28 mouse cellular contexts compared by ENCODE assay signal in the genomic region with DNA sequence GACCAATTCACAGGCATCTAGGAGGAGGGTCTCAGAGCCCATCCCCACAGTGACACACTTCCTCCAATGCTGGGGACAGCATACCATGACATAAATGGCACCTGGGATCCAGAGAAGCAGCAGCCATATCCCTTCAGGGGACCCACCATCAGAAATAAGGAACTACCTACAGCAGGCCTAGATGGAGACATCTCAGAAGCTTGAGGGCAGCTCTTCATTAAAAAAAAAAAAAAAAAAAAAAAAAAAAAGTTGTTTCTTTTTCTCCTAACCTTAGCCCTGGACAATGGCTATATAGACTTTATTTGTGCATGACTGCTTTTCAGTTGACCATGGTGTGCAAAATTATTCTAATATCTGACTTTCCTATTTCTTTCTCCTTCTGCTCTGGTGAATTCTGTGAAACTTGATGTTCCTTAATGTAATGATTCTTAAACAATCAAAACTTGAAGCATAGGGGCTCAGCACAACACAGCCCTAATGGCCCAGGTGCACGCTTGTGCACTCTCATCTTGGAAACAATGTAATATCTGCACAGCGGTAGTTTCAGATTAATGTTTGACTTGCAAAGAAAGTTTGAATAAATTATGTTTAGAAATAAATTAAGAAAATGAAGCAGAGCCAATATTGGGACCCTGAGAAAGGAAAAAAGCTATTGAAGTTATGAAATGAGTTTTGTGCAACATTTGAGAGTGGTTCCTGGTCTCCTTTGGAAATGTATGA. TPM values are rescaled to one million over a fixed set of nuclear protein-coding genes. Genes with fewer than 3 reads are reported as not detected.
DNase-seq lines count a peak whose midpoint lies in the region; ATAC-seq and TF ChIP-seq lines count a peak whose summit lies in the region.
"Had no signal": no experiment of that assay in that cellular context is flagged by ENCODE, and none has a peak within 500 bp of the region (broad histone marks: within the 10 kb centered on the region; RNA-seq: fewer than 3 reads in every experiment).

No protein-coding gene starts in this region.

- no peak for TF ChIP-seq CTCF in kidney, adult 2 months (conservative IDR thresholded peaks at IDR 0.05; ENCODE audit: insufficient read depth, insufficient read length, low read depth, low read length)

- H3K36me3 ChIP-seq in kidney, adult 2 months (ENCODE audit: control insufficient read depth, insufficient read depth, low read length) = no peaks in the 10 kb centered on the region
- H3K36me3 ChIP-seq in kidney, embryonic 16.5 days (ENCODE audit: insufficient read depth, low read length) = peaks cover 7% of the 10 kb centered on the region
- H3K36me3 ChIP-seq in midbrain, embryonic 11.5 days (ENCODE audit: control insufficient read depth, insufficient read depth, low read length) = peaks cover 2% of the 10 kb centered on the region; the same call in 1 of the 2 replicates
- peaks cover 14% of the 10 kb centered on the region for H3K36me3 ChIP-seq in midbrain, embryonic 13.5 days
- peaks cover 10% of the 10 kb centered on the region for H3K36me3 ChIP-seq in hindbrain, embryonic 12.5 days

- 24% methylated on average over 2 of the region's 2 CpGs for WGBS in kidney, adult 2 months
- WGBS in kidney, embryonic 16.5 days = 69% methylated on average over 2 of the region's 2 CpGs
- 90% methylated on average over 2 of the region's 2 CpGs for WGBS in midbrain, embryonic 11.5 days
- whole genome bisulfite sequencing in midbrain, embryonic 13.5 days = 89% methylated on average over 2 of the region's 2 CpGs
- 92% methylated on average over 2 of the region's 2 CpGs for WGBS in hindbrain, embryonic 12.5 days

- TF ChIP-seq POLR2A in kidney, adult 2 months (IDR thresholded peaks at IDR 0.05; ENCODE audit: low read depth, low read length) = no peak

- H3K4me2 ChIP-seq in kidney, embryonic 16.5 days (replicated peaks; ENCODE audit: low read depth, low read length) = no peak overlapping the region
- no peak overlapping the region for H3K4me2 ChIP-seq in midbrain, embryonic 11.5 days
- no peak overlapping the region for H3K4me2 ChIP-seq in midbrain, embryonic 13.5 days (replicated peaks)
- H3K4me2 ChIP-seq in hindbrain, embryonic 12.5 days (replicated peaks) = no peak overlapping the region
- H3K4me2 ChIP-seq: embryonic facial prominence, embryonic 13.5 days; forebrain, embryonic 12.5 days; forebrain, embryonic 15.5 days; heart, embryonic 12.5 days; heart, embryonic 15.5 days; hindbrain, embryonic 14.5 days had no signal

- no peaks in the 10 kb centered on the region for H3K27me3 ChIP-seq in kidney, adult 2 months (replicated peaks; ENCODE audit: control insufficient read depth, insufficient read depth, low read length)
- no peaks in the 10 kb centered on the region for H3K27me3 ChIP-seq in kidney, embryonic 16.5 days (ENCODE audit: insufficient read depth, low read length)
- H3K27me3 ChIP-seq in midbrain, embryonic 11.5 days (ENCODE audit: control insufficient read depth, insufficient read depth, low read length) = no peaks in the 10 kb centered on the region
- H3K27me3 ChIP-seq in midbrain, embryonic 13.5 days = no peaks in the 10 kb centered on the region
- H3K27me3 ChIP-seq in hindbrain, embryonic 12.5 days = no peaks in the 10 kb centered on the region
- H3K27me3 ChIP-seq: embryonic facial prominence, embryonic 13.5 days; forebrain, embryonic 12.5 days; forebrain, embryonic 15.5 days; heart, embryonic 12.5 days; heart, embryonic 15.5 days had no signal

- no peak overlapping the region for H3K4me3 ChIP-seq in kidney, adult 2 months (ENCODE audit: insufficient read depth, low read depth, low read length)
- H3K4me3 ChIP-seq in kidney, embryonic 16.5 days (ENCODE audit: low read length) = no peak overlapping the region
- no peak overlapping the region for H3K4me3 ChIP-seq in midbrain, embryonic 11.5 days (ENCODE audit: low read depth, low read length)
- no peak overlapping the region for H3K4me3 ChIP-seq in midbrain, embryonic 13.5 days (replicated peaks)
- no peak overlapping the region for H3K4me3 ChIP-seq in hindbrain, embryonic 12.5 days
- H3K4me3 ChIP-seq: embryonic facial prominence, embryonic 10.5 days; embryonic facial prominence, embryonic 13.5 days; erythroblast, embryonic 14.5 days; forebrain, embryonic 12.5 days; forebrain, embryonic 15.5 days; heart, embryonic 12.5 days; heart, embryonic 15.5 days; hindbrain, embryonic 10.5 days had no signal

- no peak overlapping the region for H3K9ac ChIP-seq in kidney, embryonic 16.5 days (replicated peaks; ENCODE audit: low read length)
- no peak overlapping the region for H3K9ac ChIP-seq in midbrain, embryonic 11.5 days (ENCODE audit: low read length)
- H3K9ac ChIP-seq in midbrain, embryonic 13.5 days (replicated peaks) = no peak overlapping the region
- H3K9ac ChIP-seq in hindbrain, embryonic 12.5 days = no peak overlapping the region
- H3K9ac ChIP-seq: embryonic facial prominence, embryonic 13.5 days; forebrain, embryonic 12.5 days; forebrain, embryonic 15.5 days; heart, embryonic 12.5 days; heart, embryonic 15.5 days; hindbrain, embryonic 14.5 days had no signal

- peaks cover 14% of the 10 kb centered on the region; the same call in 1 of the 2 replicates for H3K4me1 ChIP-seq in kidney, adult 2 months (ENCODE audit: control insufficient read depth, insufficient read depth, low read length)
- no peaks in the 10 kb centered on the region for H3K4me1 ChIP-seq in kidney, embryonic 16.5 days (ENCODE audit: insufficient read depth, low read length)
- no peaks in the 10 kb centered on the region for H3K4me1 ChIP-seq in midbrain, embryonic 11.5 days (ENCODE audit: control insufficient read depth, insufficient read depth, low read length)
- no peaks in the 10 kb centered on the region for H3K4me1 ChIP-seq in midbrain, embryonic 13.5 days (replicated peaks)
- H3K4me1 ChIP-seq in hindbrain, embryonic 12.5 days = no peaks in the 10 kb centered on the region
- H3K4me1 ChIP-seq: embryonic facial prominence, embryonic 10.5 days; embryonic facial prominence, embryonic 13.5 days; forebrain, embryonic 12.5 days; forebrain, embryonic 15.5 days; heart, embryonic 12.5 days; heart, embryonic 15.5 days; hindbrain, embryonic 10.5 days had no signal

- peaks cover 1% of the 10 kb centered on the region; the same call in 1 of the 2 replicates for H3K9me3 ChIP-seq in kidney, embryonic 16.5 days (ENCODE audit: low read length)
- no peaks in the 10 kb centered on the region for H3K9me3 ChIP-seq in midbrain, embryonic 11.5 days (ENCODE audit: control insufficient read depth, low read length)
- H3K9me3 ChIP-seq in midbrain, embryonic 13.5 days = no peaks in the 10 kb centered on the region
- H3K9me3 ChIP-seq in hindbrain, embryonic 12.5 days (replicated peaks) = no peaks in the 10 kb centered on the region
- H3K9me3 ChIP-seq: embryonic facial prominence, embryonic 13.5 days; forebrain, embryonic 12.5 days; forebrain, embryonic 15.5 days; G1E; heart, embryonic 15.5 days; hindbrain, embryonic 10.5 days had no signal

- H3K27ac ChIP-seq in kidney, adult 2 months (ENCODE audit: insufficient read depth, low read depth, low read length) = peak overlapping the region; percentile 83
- peak overlapping the region; percentile 36; the same call in 1 of the 2 replicates for H3K27ac ChIP-seq in kidney, embryonic 16.5 days (ENCODE audit: low read length)
- H3K27ac ChIP-seq in midbrain, embryonic 11.5 days (ENCODE audit: low read depth, low read length) = no peak overlapping the region
- H3K27ac ChIP-seq in midbrain, embryonic 13.5 days = no peak overlapping the region
- no peak overlapping the region for H3K27ac ChIP-seq in hindbrain, embryonic 12.5 days
- H3K27ac ChIP-seq: embryonic facial prominence, embryonic 10.5 days; embryonic facial prominence, embryonic 13.5 days; forebrain, embryonic 12.5 days; forebrain, embryonic 15.5 days; heart, embryonic 15.5 days; hindbrain, embryonic 10.5 days; hindbrain, embryonic 14.5 days had no signal

- DNase-seq in kidney, adult 2 months = peak; percentile 48
- no peak for DNase-seq in kidney, postnatal 4 days
- no peak for DNase-seq in kidney, adult 18-20 months
- peak; percentile 64 for DNase-seq in midbrain, embryonic 11.5 days (ENCODE audit: low spot score, missing footprints)
- DNase-seq: adrenal gland, adult 2 months; adrenal gland, postnatal 14 days; cerebellum, adult 11-12 months; cerebellum, adult 8-10 months; cerebellum, postnatal 10 days; cerebellum, postnatal 36 days; embryo, embryonic 11 days; gastrocnemius, postnatal 25 days; heart, adult 18-20 months; heart, postnatal 10 days; heart, postnatal 36 days had no signal

- ATAC-seq in kidney, embryonic 16.5 days (ENCODE audit: low FRiP score, low TSS enrichment) = peak; percentile 77; the same call in 1 of the 2 replicates
- no peak for ATAC-seq in midbrain, embryonic 11.5 days (ENCODE audit: low FRiP score)
- ATAC-seq in midbrain, embryonic 13.5 days = no peak
- ATAC-seq in hindbrain, embryonic 12.5 days (ENCODE audit: low FRiP score) = no peak
- ATAC-seq: forebrain, embryonic 15.5 days had no signal

RNA-seq across cellular contexts. Expression of gene Gk5, which starts 55.9 kb away (rescaled TPM):
- polyA plus RNA-seq in kidney, adult 2 months (2012; rRNA removed) = 6.7 and 6.9 TPM in 2 replicates
- polyA plus RNA-seq in kidney, embryonic 16.5 days (2015; fragmentation: Nextera tagmentation; extraction: Ambion mirVana) = 5.6 and 5.9 TPM in 2 replicates
- polyA plus RNA-seq in midbrain, embryonic 11.5 days (2014; fragmentation: Nextera tagmentation; extraction: Ambion mirVana) = 2.5 and 2.8 TPM in 2 replicates
- 1.5 and 1.9 TPM in 2 replicates for polyA plus RNA-seq in midbrain, embryonic 13.5 days (2015; fragmentation: Nextera tagmentation; extraction: Ambion mirVana)
- polyA plus RNA-seq in hindbrain, embryonic 12.5 days (2016; fragmentation: Nextera tagmentation; extraction: Ambion mirVana) = 4.4 and 6.0 TPM in 2 replicates
- polyA plus RNA-seq: erythroblast, embryonic 14.5 days had no signal

Comparison
In these comparisons a context has a peak if more than half of its experiments do, and no peak if none do; other contexts are left out.
1. DNase-seq: peak in kidney, adult 2 months (single experiment) and midbrain, embryonic 11.5 days (single experiment); none in kidney, postnatal 4 days (0 of 2) and kidney, adult 18-20 months (single experiment).
2. H3K27ac ChIP-seq: peak in kidney, adult 2 months (single experiment) and kidney, embryonic 16.5 days (single experiment); none in midbrain, embryonic 11.5 days (single experiment), midbrain, embryonic 13.5 days (single experiment) and hindbrain, embryonic 12.5 days (single experiment).